Mouse (Mus musculus): ENCODE measurements around the gene Magi2. TPM values are rescaled to one million over a fixed set of nuclear protein-coding genes. Genes with fewer than 3 reads are reported as not detected.

The Magi2 gene
- polyA plus RNA-seq, 1 experiment: 1.6 TPM

GRCm38 (mm10) chr5:19637789-19638188, 411.0 kb downstream of the Magi2 start:
- TF ChIP-seq CTCF (IDR thresholded peaks at IDR 0.05; ENCODE audit: borderline replicate concordance, control insufficient read depth, extremely low read depth, insufficient read depth, low read length, poor library complexity) (no peak), POLR2A (IDR thresholded peaks at IDR 0.05; ENCODE audit: control insufficient read depth, extremely low read depth, insufficient read depth, low read length, poor library complexity) (no peak)
- 76% methylated on average over 2 of the region's 2 CpGs for WGBS
- H3K27me3 ChIP-seq (ENCODE audit: control insufficient read depth, insufficient read depth, low read length): no peaks in the 10 kb centered on the region

DNA sequence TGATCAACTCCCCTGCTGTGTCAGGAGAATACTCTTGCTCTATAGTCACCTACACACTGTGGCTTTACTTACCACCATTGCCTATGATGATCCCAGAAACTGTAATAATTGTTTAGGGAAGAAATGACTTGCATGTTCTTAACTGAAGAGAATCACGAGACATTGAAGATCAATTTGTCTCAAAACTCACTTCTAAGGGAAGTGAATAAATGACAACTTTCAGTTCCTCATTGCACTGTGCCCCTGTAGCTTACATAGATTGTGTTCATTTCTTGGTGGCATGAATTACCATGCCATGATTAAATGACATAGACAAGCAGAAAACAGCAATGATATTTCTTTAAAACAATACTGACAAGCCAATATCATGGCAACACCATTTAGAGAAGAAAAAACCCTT, 429.1 kb downstream of the Magi2 start:
- 11% methylated on average over 1 of the region's 1 CpGs for WGBS
- Histone ChIP-seq H3K4me1 (replicated peaks; ENCODE audit: control insufficient read depth, insufficient read depth, low read length) (no peaks in the 10 kb centered on the region), H3K4me3 (ENCODE audit: control insufficient read depth, insufficient read depth, low read length) (no peak overlapping the region), H3K27ac (ENCODE audit: control insufficient read depth, insufficient read depth, low read length) (no peak overlapping the region), H3K27me3 (ENCODE audit: control insufficient read depth, insufficient read depth, low read length) (no peaks in the 10 kb centered on the region), H3K36me3 (ENCODE audit: control insufficient read depth, insufficient read depth, low read length) (no peaks in the 10 kb centered on the region)
- DNase-seq: no peak
- TF ChIP-seq POLR2A (IDR thresholded peaks at IDR 0.05; ENCODE audit: control insufficient read depth, extremely low read depth, insufficient read depth, low read length, poor library complexity): no peak
- no peak for TF ChIP-seq CTCF (IDR thresholded peaks at IDR 0.05; ENCODE audit: borderline replicate concordance, control insufficient read depth, extremely low read depth, insufficient read depth, low read length, poor library complexity)

More at GRCm38 (mm10) chr5:19637789-19638188, 411.0 kb downstream of the Magi2 start:
- Histone ChIP-seq H3K27ac (ENCODE audit: control insufficient read depth, insufficient read depth, low read length) (no peak overlapping the region), H3K36me3 (ENCODE audit: control insufficient read depth, insufficient read depth, low read length) (no peaks in the 10 kb centered on the region), H3K4me1 (replicated peaks; ENCODE audit: control insufficient read depth, insufficient read depth, low read length) (no peaks in the 10 kb centered on the region), H3K4me3 (ENCODE audit: control insufficient read depth, insufficient read depth, low read length) (no peak overlapping the region)
- DNase-seq: no peak

DNA sequence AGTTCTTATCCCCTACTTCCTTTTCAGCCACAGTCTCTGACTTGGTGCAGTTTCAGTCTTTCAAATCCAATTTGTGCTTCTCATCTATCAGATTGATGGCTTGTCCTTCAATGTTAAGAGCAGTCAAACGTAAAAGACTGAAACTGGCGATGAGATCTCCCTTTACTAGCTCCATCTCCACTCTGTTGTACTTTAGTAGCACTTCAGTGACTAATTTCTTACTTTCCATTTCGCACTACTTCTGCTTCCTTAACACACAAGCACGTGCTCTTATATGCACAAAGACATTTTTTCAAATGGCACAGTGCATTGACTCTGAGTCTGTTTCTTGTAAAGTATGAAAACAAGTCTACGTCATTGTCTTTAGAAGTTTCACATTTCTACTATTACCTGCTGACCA, 439.6 kb downstream of the Magi2 start:
- Histone ChIP-seq H3K4me1 (replicated peaks; ENCODE audit: control insufficient read depth, insufficient read depth, low read length) (no peaks in the 10 kb centered on the region), H3K27me3 (ENCODE audit: control insufficient read depth, insufficient read depth, low read length) (no peaks in the 10 kb centered on the region), H3K4me3 (ENCODE audit: control insufficient read depth, insufficient read depth, low read length) (no peak overlapping the region), H3K36me3 (ENCODE audit: control insufficient read depth, insufficient read depth, low read length) (no peaks in the 10 kb centered on the region), H3K27ac (ENCODE audit: control insufficient read depth, insufficient read depth, low read length) (no peak overlapping the region)
- DNase-seq: no peak
- 91% methylated on average over 5 of the region's 5 CpGs for WGBS
- no peak for TF ChIP-seq POLR2A (IDR thresholded peaks at IDR 0.05; ENCODE audit: control insufficient read depth, extremely low read depth, insufficient read depth, low read length, poor library complexity)
- no peak for TF ChIP-seq CTCF (IDR thresholded peaks at IDR 0.05; ENCODE audit: borderline replicate concordance, control insufficient read depth, extremely low read depth, insufficient read depth, low read length, poor library complexity)

- no peaks in the 10 kb centered on the region for H3K36me3 ChIP-seq (ENCODE audit: control insufficient read depth, insufficient read depth, low read length)
- DNase-seq: no peak
- H3K4me1 ChIP-seq (replicated peaks; ENCODE audit: control insufficient read depth, insufficient read depth, low read length): no peaks in the 10 kb centered on the region
- H3K4me3 ChIP-seq (ENCODE audit: control insufficient read depth, insufficient read depth, low read length): no peak overlapping the region
- 95% methylated on average over 2 of the region's 2 CpGs for WGBS
- H3K27ac ChIP-seq (ENCODE audit: control insufficient read depth, insufficient read depth, low read length): no peak overlapping the region
- H3K27me3 ChIP-seq (ENCODE audit: control insufficient read depth, insufficient read depth, low read length): no peaks in the 10 kb centered on the region
- TF ChIP-seq POLR2A (IDR thresholded peaks at IDR 0.05; ENCODE audit: control insufficient read depth, extremely low read depth, insufficient read depth, low read length, poor library complexity) (no peak), CTCF (IDR thresholded peaks at IDR 0.05; ENCODE audit: borderline replicate concordance, control insufficient read depth, extremely low read depth, insufficient read depth, low read length, poor library complexity) (no peak)
These were observed 490.5 kb downstream of the Magi2 start for GRCm38 (mm10) chr5:19717296-19717695.

- Histone ChIP-seq H3K36me3 (ENCODE audit: control insufficient read depth, insufficient read depth, low read length) (no peaks in the 10 kb centered on the region), H3K27me3 (ENCODE audit: control insufficient read depth, insufficient read depth, low read length) (no peaks in the 10 kb centered on the region), H3K4me1 (replicated peaks; ENCODE audit: control insufficient read depth, insufficient read depth, low read length) (no peaks in the 10 kb centered on the region), H3K27ac (ENCODE audit: control insufficient read depth, insufficient read depth, low read length) (no peak overlapping the region), H3K4me3 (ENCODE audit: control insufficient read depth, insufficient read depth, low read length) (no peak overlapping the region)
- no peak for TF ChIP-seq CTCF (IDR thresholded peaks at IDR 0.05; ENCODE audit: borderline replicate concordance, control insufficient read depth, extremely low read depth, insufficient read depth, low read length, poor library complexity)
- DNase-seq: no peak
These were observed 499.4 kb downstream of the Magi2 start for GRCm38 (mm10) chr5:19726277-19726676.

- Histone ChIP-seq H3K27me3 (ENCODE audit: control insufficient read depth, insufficient read depth, low read length) (no peaks in the 10 kb centered on the region), H3K27ac (ENCODE audit: control insufficient read depth, insufficient read depth, low read length) (no peak overlapping the region), H3K4me3 (ENCODE audit: control insufficient read depth, insufficient read depth, low read length) (no peak overlapping the region), H3K36me3 (ENCODE audit: control insufficient read depth, insufficient read depth, low read length) (no peaks in the 10 kb centered on the region), H3K4me1 (replicated peaks; ENCODE audit: control insufficient read depth, insufficient read depth, low read length) (no peaks in the 10 kb centered on the region)
- 97% methylated on average over 2 of the region's 2 CpGs for WGBS
- no peak for DNase-seq
- TF ChIP-seq CTCF (IDR thresholded peaks at IDR 0.05; ENCODE audit: borderline replicate concordance, control insufficient read depth, extremely low read depth, insufficient read depth, low read length, poor library complexity) (no peak), POLR2A (IDR thresholded peaks at IDR 0.05; ENCODE audit: control insufficient read depth, extremely low read depth, insufficient read depth, low read length, poor library complexity) (no peak)
These were observed 518.5 kb downstream of the Magi2 start for GRCm38 (mm10) chr5:19745376-19745775.

GRCm38 (mm10) chr5:19745916-19746315, 519.1 kb downstream of the Magi2 start:
- no peak overlapping the region for H3K27ac ChIP-seq (ENCODE audit: control insufficient read depth, insufficient read depth, low read length)
- H3K36me3 ChIP-seq (ENCODE audit: control insufficient read depth, insufficient read depth, low read length): no peaks in the 10 kb centered on the region
- no peak overlapping the region for H3K4me3 ChIP-seq (ENCODE audit: control insufficient read depth, insufficient read depth, low read length)
- no peak for DNase-seq
- WGBS: 85% methylated on average over 6 of the region's 6 CpGs
- no peaks in the 10 kb centered on the region for H3K27me3 ChIP-seq (ENCODE audit: control insufficient read depth, insufficient read depth, low read length)
- no peaks in the 10 kb centered on the region for H3K4me1 ChIP-seq (replicated peaks; ENCODE audit: control insufficient read depth, insufficient read depth, low read length)
- TF ChIP-seq POLR2A (IDR thresholded peaks at IDR 0.05; ENCODE audit: control insufficient read depth, extremely low read depth, insufficient read depth, low read length, poor library complexity) (no peak), CTCF (IDR thresholded peaks at IDR 0.05; ENCODE audit: borderline replicate concordance, control insufficient read depth, extremely low read depth, insufficient read depth, low read length, poor library complexity) (no peak)

Measured in thymus, adult 2 months (tissue).